Mouse (Mus musculus) right cerebral cortex, postnatal 4 days (tissue): ENCODE data around the gene Ankfn1.

Experiments used
- DNase-seq: peaks from one replicate; pipeline ENCODE4 v3.0.0-alpha.2; 2022

The Ankfn1 gene

DNA sequence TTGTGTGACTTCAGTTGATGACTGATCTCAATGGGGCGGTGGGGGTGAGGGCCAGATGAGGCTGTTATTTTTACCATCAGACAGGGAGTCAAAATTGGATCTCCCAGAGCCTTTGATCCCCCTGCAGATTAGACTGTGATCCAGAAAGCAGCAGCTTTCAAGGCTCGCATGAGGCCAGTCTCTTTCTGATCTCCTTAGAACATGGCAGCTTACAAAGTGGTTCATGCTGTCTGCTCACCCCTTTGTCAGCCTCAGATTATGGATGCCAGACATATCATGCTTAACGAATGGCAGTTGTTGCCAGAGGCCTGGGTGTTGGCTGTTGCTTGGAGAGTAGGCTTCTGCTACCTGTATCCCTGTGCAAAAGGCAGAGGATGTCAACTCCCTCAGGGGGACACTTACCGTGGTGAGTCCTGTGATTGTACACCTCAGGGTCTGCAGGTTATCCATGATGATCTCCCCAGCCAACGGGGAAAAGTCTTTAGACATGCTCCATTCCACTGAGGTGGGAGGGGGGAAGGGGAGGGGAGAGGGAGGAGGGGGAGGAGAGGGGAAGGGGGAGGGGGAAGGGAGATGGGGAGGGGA, 321.7 kb downstream of the Ankfn1 start:
- DNase-seq: no peak

DNA sequence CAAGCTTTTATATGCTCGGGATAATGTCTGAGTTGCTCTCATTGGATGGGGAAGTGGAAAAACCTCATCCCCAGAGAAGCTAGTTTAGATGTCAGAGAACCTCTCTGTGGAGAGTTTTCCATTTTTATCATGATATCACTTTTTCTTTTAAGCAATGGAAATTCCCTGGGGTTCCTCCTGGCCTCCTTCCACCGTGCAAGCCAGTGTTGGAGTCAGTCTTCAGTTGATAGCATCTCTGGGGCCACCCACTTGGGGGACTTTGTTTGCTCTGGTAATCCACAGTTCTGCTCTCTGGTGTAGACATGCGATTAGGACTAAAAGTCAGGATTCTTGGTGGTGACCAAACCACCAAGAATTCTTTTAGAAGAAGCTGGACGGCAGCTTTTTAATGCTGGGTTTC, 322.8 kb downstream of the Ankfn1 start:
- DNase-seq: no peak

DNA sequence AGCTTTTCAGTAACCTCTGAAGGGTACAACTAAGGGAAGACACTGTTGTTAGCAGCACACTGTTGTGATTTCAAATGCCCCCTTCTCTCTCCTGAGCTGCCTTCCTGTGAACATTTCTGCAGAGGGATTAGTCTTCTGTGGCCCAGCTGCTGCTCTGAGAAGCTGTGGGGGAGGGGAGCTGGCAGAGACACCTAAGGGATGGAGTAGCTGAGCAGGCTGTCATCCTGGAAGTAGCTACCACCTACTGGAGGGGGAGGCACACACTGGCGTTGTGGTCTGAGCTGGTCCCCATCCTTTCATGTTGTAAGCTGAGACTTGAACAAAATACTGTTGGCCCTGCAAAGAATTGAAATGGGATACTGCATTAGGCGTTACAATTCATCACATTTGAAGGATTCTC, 324.6 kb downstream of the Ankfn1 start:
- DNase-seq: no peak

DNA sequence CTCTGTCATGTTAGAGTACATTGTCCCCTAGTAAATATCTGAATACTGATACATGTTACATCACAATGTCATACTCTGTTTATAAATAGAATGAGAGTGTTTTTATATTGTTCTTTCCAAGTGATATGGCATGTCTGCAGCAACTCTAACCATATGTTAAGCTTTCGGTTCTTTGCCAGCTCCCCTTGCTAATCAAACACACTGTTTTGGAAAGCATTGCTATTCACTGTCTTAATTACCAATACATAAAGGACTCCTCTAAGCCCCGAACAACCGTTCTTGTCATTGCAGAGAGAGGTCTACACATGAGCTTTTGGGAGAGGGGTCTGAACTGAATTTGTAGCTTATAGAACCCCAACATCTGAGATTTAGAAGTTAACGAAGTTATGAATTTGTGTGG, 327.0 kb downstream of the Ankfn1 start:
- no peak for DNase-seq

DNA sequence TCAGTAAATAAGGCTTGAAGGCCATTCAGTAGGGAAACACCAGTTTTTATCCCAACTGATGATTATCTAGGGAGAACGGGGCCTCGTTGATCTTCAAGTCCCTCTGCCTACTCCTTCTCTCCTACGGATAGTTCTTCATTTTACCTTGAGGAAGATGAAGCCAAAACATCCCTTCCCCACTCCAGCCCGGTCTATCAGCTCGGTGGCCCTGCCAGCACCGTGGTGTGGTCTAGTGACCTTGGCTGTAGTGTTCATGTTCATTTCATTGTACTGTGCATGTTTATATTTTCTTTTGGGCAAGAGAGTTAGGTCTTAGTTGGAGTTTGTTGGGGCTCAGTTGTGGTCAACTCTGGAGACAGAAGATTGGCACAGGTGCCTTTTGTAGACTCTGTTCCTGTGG, 328.5 kb downstream of the Ankfn1 start:
- DNase-seq: no peak

DNA sequence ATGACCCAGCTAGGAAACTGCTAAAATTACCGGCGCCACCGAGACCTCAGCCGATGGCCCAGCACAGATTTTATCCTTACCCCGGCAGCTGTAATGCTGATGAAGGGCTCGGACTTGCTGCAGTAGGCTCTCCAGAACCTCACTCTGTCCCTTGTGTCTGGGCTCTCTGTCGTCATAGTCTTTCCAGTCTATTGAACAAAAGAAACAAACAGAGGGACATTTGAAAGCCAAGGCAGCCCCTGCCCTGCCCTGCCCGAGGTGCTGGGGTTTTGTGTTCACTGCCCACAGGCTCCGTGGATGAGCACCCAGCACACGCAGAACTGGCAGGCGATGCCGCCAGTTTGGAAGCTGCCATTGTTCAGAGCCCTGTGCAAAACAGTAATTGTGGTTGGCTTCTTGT, 330.0 kb downstream of the Ankfn1 start:
- no peak for DNase-seq

DNA sequence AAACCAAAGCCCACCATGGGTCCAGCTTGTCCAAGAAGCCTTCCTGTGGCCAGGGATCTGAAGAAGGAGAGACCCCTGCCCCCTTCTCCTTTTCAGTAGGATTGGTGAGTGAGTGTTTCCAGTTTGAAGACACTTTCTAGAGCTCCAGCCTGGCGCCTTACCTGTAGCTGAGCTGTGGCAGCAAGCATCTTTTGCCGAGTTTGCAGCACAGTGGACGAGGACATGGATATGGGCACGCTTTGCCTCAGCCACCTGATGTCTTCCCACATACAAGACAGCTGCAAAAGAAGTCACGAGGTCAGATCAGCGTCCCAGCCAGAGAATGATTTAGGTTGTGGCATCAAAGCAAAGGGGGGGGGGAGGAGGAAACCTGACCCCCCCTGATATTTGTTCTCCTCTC, 336.9 kb downstream of the Ankfn1 start:
- DNase-seq: no peak

DNA sequence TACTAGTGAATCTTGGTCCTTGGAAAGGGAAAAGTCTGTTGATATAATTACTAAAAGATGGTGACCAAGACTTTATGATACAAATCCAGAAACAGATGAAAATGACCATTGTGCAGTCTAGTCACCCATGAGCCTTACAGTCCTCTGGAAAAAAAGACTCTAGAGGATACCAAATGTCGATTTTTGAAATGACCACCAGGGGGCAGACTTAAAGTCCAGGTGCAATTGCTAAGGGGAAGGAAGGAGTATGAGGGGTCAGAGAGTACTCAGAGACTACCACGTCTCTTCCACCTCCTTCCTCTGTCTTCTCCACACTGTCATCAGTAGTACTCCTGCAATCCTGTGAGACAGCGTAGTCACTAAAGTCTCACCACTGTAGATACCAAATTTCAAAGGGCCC, 353.1 kb downstream of the Ankfn1 start:
- no peak for DNase-seq

DNA sequence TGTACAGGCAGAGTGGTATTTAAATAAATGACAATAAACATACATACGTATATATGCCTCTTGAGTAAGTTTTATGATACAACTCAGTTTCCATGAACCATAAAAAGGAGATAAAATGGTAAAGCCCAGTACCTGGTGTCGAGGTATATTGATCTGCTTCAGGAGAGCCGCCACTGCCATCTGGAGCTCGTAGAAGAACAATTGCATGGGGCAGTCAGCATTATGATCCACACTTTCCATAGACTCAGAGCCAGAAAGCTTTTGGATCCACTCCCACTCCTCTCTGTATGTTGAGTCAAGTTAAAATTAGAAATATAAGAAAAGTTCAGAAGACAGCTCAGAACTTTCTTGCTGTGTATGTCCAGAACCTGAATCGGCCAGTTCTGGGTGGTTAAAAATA, 354.8 kb downstream of the Ankfn1 start:
- no peak for DNase-seq

DNA sequence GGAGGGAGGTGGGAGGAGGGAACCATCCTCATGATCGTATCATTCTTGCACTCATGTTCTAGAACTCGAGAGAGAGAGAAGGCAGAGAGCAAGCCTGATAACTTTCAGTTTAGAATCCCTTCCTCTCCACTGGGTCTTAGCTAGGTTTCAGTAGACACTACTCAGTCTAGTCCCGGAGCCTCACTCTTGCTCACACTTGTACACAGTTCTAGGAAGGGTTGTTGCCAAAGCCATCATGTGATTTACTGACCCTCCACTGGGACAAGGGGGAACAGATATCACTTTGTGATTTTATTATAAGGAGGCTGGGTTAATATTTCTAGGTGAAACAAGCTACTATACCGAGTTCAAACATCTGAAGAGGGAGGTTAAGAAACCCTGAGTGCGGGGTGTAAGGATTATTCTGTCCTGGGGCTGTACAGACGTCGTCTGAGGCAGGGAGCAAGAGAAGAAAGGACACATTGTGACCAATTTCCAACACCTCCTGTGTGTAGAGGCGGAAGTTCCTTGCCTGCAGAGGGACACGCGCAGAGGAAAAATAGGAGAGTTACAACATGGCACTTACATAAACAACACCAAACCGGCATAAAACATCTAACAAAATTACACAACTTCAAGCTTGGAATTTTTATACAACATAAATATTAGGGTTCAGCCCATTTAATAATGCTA, 356.6 kb downstream of the Ankfn1 start:
- no peak for DNase-seq

DNA sequence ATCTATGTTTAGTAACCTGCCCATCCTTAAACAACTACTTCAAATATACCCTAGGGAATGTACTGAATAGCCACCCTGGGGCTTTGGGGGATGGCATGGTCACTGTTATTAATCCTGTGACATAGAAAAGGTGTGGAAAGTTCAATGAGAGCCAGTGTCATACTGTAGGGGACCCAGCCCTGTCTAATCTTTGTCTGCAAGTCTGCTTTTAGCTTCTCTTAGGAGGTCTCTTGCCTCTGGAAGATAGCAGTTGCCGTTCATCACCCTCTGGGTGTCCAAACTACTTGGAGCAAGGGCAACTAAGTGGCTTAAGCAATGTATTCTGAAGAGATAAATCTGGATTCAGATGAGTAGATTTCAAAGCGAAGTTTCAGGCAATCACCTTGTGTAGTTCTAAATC, 357.6 kb downstream of the Ankfn1 start:
- no peak for DNase-seq

DNA sequence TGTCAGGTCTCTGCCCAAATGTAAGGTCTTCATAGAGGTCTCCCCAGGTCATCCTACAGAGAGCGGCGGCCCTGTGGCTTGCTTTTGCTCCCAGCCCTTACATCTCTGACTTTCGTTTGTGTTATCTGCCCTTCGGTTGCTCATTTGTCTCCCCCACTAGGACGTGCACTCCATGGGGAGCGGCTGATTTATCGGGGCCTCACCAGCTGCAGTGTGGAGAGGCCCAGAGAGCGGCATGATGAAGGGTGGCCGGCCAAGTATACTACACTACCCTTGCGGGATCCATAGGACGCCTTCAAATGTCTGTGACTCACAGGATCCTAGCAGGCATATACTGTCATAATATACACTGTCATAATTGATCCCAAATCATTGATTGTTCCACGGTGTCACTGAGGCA, 358.8 kb downstream of the Ankfn1 start:
- no peak for DNase-seq

DNA sequence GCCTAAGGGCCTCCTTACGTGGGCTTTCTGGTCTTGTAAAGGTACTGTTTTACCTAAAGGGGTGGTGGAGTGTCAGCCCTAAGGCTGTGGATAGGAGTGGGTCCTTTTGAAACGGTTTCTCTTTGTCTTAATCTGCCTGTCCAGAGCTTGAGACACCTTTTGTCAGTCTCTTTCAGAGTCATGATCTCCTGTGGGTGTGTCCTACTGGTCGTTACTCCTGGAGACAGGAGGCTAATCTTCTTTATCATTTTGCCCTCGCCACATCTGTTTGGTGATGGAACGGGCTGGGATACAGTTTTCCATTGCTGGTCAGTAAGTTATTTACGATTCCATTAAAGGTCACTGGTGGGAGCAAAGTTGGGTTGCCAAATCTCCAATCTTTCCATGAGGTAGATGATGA, 360.7 kb downstream of the Ankfn1 start:
- no peak for DNase-seq

DNA sequence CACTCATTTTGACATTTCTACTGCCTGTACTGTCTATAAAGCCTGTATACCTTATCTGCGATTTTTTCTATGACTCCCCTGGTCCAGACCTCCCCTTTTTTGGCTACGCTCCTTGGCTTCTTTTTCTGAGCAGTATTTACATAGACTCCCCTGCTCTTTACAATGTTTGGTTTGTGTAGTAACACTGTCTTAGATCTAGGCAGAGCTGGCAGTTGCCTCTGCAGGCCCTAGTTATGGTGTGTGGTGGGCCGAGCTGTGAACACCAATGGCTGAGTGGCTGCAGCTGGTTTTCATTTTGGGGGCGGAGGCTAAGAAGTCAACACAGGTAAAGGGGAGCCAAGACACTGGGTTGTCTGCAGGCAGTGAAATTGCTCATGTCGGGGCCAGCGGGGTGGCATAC, 368.7 kb downstream of the Ankfn1 start:
- no peak for DNase-seq

DNA sequence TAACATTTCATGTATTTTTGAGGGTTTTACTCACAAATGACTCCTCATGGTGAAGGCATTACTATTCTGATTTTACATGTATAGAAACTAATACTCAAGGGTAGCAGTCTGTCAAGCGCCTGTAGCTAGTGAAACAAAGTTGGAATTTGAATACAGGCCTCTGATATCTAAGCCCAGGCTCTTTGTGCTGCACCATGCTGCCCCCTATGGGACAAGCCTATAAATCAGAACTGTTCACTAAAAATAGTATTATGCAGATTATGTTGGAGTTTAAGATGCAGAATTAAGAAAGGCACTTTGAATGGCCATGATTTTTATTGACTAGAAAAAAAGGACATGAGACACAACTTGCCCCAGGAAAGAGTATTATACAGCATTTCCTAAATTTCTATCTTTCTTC, 373.0 kb downstream of the Ankfn1 start:
- DNase-seq: no peak

DNA sequence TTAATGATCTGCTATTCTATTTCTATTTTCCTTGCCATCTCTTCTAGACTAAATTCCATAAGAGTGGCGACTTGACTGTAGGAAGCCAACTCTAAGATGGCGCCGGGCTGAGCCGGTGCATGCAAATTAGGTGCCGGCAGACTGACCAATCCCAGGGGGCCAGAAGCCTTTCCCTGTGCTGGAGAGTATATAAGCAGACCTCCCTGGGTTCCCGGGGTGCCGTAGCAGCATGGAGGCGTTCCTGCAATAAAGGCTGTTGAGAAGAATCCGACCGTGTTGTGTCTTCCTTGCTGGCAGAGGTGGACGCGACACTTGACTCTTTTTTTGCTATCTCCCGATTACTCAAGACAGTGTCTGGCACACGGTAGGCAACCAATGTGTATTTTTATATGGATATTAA, 374.0 kb downstream of the Ankfn1 start:
- no peak for DNase-seq

DNA sequence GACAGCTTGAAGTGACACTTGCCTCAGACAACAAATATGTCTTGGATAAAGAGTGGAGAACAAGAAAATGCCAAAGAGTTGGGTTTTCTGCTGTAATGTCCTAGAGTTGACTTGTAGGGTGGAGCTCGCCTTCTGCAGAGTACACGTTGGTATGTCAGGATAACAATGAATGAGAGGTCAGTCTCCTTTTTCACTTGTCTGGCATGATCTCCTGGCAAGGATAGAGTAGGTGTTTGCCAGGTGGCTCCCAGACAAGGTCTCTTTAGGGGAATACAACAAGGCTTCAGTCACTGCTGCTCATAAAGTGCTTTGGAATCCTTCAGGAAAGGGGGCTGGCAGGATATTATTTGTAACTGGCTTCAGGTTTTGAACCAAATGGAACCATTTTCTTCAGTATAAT, 388.6 kb downstream of the Ankfn1 start:
- DNase-seq: no peak

DNA sequence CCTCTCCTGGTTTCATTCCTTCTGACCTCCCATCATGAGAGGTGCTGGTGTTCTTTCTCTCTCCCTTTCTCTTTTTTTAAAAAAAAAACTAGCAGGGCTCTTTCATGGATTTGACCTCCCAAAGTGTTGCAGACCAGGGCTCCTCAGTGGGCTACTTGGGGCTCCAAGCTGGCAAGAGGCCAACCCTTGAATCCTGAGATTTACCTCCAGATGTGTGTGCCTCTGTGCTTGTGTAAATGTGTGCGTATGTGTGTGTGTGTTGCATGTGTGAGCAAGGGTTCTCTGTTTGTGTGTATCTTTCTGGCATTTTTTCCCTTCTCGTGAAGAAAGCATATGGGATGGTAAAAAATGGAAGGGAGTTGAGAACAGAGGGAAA, 394.8 kb downstream of the Ankfn1 start:
- DNase-seq: peak; percentile 20

DNA sequence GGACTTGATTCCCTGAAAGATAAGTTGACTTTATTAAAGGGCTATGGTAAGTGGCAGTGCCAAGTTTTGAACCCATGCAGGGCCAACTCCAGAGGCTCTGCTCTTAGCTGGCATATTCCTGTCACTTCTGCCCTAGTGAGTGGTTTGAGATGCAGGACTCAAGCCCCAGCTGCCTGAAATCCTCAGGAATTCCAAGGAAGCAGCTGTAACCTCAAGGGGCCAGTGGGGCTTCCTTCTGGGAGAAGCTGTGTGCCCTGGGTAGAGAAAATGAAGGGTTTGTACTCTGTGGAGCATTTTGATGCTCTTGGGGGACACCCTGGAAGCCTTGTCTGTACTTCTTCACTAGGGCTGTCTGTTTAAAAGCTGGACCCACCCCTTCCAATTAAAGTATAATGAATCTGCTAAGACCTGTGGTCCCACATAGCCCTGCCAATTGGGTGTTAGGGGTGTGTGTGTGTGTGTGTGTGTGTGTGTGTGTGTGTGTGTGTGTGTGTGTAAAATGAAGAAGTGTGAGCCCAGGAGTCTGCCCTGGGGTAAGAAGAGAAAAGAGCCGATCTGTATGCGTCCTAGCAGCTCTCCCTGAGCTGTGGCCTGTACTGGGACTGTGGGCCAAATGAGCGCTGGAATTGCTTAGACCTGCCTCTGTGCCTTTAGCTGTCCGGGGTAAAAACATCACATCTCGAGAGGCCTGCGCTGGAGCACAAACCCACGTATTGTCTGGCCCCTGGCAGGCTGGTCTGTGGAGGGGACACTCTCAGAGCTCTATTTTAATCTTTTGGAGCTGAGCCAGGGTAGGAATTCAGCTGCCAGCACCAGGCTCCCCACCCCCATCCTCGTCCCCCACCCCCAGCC, 395.4 kb downstream of the Ankfn1 start:
- peak; percentile 38 for DNase-seq

DNA sequence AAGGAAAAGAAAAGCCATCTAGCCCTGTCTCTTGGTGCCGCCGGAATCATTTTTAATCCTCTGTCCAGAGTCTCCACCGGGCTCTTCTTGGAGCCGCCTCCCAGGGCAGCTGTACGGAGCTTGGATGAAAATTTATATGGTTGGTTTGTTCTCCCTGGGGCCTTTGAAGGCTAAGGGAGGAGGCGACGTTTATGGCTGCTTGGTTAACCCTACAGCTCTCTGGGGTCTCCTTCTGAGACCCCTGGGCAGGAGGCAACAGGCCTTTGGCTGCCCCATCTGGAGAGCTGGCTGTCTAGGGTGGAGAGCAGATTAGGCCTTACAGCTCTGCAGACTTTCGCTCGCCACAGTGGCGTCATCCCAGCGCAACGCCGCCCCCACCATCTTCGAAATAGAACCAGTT, 406.5 kb downstream of the Ankfn1 start:
- no peak for DNase-seq

DNA sequence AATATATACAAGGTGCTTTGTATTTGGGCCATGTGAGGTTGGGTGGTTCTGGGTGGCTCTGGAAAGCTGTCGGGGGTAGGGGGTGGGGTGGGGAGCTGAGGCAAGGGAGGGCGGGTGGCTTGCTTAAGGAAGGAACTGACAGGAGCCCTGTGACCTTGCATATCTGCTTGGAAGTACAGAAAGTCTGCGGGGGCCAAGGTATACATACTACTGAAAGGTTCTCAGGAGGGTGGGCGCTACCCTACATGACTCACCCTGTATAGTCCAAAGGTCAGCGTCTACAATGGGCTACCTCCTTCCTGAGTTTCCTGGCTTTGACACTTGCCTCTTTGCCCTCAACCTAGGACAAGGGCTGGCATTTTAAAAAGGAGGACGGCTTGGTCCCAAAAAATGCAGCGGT, 407.1 kb downstream of the Ankfn1 start:
- no peak for DNase-seq

DNA sequence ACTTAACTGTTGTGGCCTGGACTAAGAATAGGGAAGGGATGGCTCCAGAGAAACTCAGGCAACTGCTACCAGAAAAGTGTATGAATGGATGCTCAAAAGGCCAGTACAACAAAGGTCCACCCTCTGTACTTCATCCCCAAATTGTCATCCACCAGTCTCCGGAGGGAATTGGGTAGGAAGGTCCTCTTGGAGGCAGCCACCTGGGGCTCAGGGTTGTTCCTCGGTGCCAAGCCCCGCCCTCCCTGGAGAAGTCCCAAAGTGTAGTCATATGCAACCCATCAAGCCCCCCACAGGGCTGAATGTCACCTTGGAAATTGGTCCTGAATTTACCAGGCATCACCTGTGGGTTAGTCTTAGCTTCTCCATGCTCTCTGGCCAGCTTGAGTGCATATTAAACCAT, 413.5 kb downstream of the Ankfn1 start:
- DNase-seq: no peak

DNA sequence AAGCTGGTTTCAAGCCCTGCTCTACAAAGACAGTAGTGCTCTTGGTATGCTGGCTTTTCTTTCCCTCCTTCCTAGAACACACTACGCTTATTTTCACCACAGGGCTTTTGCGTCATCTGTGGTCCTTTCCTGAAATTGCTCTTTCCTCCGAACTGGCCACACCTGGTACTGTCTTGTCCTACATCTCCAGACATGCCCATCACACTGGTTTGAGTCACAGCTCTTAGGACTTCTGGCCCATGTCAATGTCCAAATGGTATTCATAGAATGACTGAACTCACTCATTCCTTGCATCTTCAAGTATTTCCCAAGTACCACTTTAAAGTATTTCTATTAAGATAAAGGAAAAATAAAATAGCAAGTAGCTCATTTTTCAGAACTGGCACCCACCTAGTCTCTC, 416.6 kb downstream of the Ankfn1 start:
- no peak for DNase-seq

DNA sequence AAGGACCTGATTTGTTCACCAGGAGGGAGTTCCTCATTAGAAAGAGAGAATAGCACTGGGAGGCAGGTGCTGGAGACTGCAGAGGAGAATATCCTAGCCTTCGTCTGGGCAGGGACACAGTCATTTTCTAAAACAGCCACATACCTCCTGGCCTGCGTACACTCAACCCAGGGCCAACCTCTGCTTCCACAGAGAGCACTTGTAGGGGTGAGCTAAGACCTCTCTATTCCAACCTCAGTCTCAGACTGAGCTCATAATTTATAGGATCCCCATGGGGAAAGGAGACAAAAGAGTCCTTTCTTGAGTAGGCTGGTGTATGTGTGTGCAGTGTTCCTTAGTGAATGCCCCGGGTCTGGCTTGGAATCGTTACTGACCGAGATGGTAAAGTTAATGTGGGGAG, 418.9 kb downstream of the Ankfn1 start:
- DNase-seq: no peak

DNA sequence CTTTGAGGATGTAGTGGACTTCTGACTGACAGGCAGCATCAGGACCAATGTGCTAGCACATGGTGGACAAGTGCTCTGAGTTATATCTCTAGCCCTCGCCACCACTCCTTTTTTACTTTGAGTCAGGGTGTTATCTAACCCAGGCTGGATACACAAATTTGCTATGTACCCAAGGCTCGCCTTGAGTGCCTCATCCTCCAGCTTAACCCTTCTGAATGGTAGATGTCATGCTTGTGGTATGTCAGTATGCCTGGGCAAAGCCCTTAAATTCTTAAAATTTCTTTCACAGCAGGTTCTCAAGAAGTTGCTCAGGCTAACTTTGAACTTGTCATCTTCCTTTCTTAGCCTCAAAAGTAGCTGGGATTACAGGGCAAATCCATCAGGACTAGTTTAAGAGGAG, 421.0 kb downstream of the Ankfn1 start:
- DNase-seq: no peak
